Mouse (Mus musculus) Patski (cell line): ENCODE measurements around the gene Lrrc4. TPM values are rescaled to one million over a fixed set of nuclear protein-coding genes. Genes with fewer than 3 reads are reported as not detected.

ENCODE experiments used
- ATAC-seq: fragments of 100-300 bp; one replicate; pipeline ENCODE4 v1.8.0; 2021
- CTCF ChIA-PET: fragments of 350-600 bp; sonication (Branson Sonifier 250); formaldehyde crosslinking; loops from one replicate; lab custom pipeline; 2022; ENCODE audit warnings: inconsistent platforms; lab: Charles Lee
- POLR2A ChIA-PET: fragments of 350-600 bp; sonication (Branson Sonifier 250); formaldehyde crosslinking; loops from one replicate; lab custom pipeline; 2022; ENCODE audit warnings: antibody characterized with exemption, inconsistent platforms; lab: Charles Lee
- DNase-seq: peaks from one replicate; pipeline ENCODE4 v3.0.0-alpha.2; 2011; ENCODE audit warnings: low read depth, low spot score
- H3K27me3 ChIP-seq: fragments of 371-371 bp; one replicate; pipeline ENCODE4 v1.5.1; 2021
- CTCF ChIP-seq: fragments of 100-300 bp; IDR thresholded peaks from one replicate; pipeline ENCODE4 v1.5.1; 2021
- in situ Hi-C: fragments of 300-500 bp; cut with MboI; formaldehyde crosslinking; loops from 3 replicates; pipeline ENCODE4 v1.11.1; 2018; ENCODE audit warnings: low pct_unique_long_range_greater_than_20kb, mixed read lengths
- polyA plus RNA-seq: library from polyadenylated mRNA; unstranded; gene quantifications from one replicate; pipeline ENCODE4 v1.2.3, GENCODE M21; 2021

Lrrc4 gene
- polyA plus RNA-seq, 1 experiment from 2014 or later: not detected

GRCm38 (mm10) chr6:28628408-28628807 is 203.1 kb downstream of the Lrrc4 start:
- CTCF ChIA-PET: interaction anchor here (1.0 to 1.9 kb wide), 2 partner anchors 9 to 12 kb away, joined by 4 to 5 read pairs; no protein-coding TSS in a partner anchor

GRCm38 (mm10) chr6:28622963-28623362 is 208.6 kb downstream of the Lrrc4 start:
- no peaks in the 10 kb centered on the region for H3K27me3 ChIP-seq
- POLR2A ChIA-PET: no interaction called here
- in situ Hi-C loops: no loop called here
- CTCF ChIA-PET: interaction anchor here (1.8 kb wide), 2 partner anchors 13 to 15 kb away, joined by 5 to 6 read pairs; no protein-coding TSS in a partner anchor
- ATAC-seq (no peak), DNase-seq (no peak)
- TF ChIP-seq CTCF: no peak

More at GRCm38 (mm10) chr6:28628408-28628807, 203.1 kb downstream of the Lrrc4 start:
- ATAC-seq (peak; percentile 26), DNase-seq (no peak)
- TF ChIP-seq CTCF: no peak
- in situ Hi-C loops: no loop called here
- no peaks in the 10 kb centered on the region for H3K27me3 ChIP-seq
- POLR2A ChIA-PET: no interaction called here

- TF ChIP-seq CTCF: no peak
- in situ Hi-C loops: no loop called here
- ATAC-seq (no peak), DNase-seq (no peak)
- ChIA-PET CTCF (interaction anchor here (1.7 to 1.8 kb wide), 2 partner anchors 12 to 26 kb away, joined by 4 to 6 read pairs; no protein-coding TSS in a partner anchor), POLR2A (no interaction called here)
- H3K27me3 ChIP-seq: no peaks in the 10 kb centered on the region
Observed at GRCm38 (mm10) chr6:28622522-28622921, 209.0 kb downstream of the Lrrc4 start.

- in situ Hi-C loops: no loop called here
- DNase-seq (no peak), ATAC-seq (no peak)
- ChIA-PET POLR2A (no interaction called here), CTCF (interaction anchor here (1.7 to 1.8 kb wide), 2 partner anchors 12 to 26 kb away, joined by 4 to 6 read pairs; no protein-coding TSS in a partner anchor)
- TF ChIP-seq CTCF: no peak
- no peaks in the 10 kb centered on the region for H3K27me3 ChIP-seq
Observed at GRCm38 (mm10) chr6:28621961-28622360, 209.6 kb downstream of the Lrrc4 start.

- ATAC-seq (no peak), DNase-seq (no peak)
- ChIA-PET POLR2A (no interaction called here), CTCF (interaction anchor here (1.7 to 1.8 kb wide), 2 partner anchors 11 to 25 kb away, joined by 4 to 6 read pairs; no protein-coding TSS in a partner anchor)
- H3K27me3 ChIP-seq: no peaks in the 10 kb centered on the region
- in situ Hi-C loops: no loop called here
- no peak for TF ChIP-seq CTCF
Observed at GRCm38 (mm10) chr6:28621431-28621830, 210.1 kb downstream of the Lrrc4 start.

- POLR2A ChIA-PET: no interaction called here
- CTCF ChIA-PET: interaction anchor here (1.7 kb wide), 1 partner anchor 9 kb away, joined by 5 read pairs; no protein-coding TSS in a partner anchor
- TF ChIP-seq CTCF: no peak
- in situ Hi-C loops: no loop called here
- no peak for DNase-seq
- no peak for ATAC-seq
- no peaks in the 10 kb centered on the region for H3K27me3 ChIP-seq
Observed at GRCm38 (mm10) chr6:28618751-28619153, 212.8 kb downstream of the Lrrc4 start.

- POLR2A ChIA-PET: no interaction called here
- CTCF ChIA-PET: interaction anchor here (1.3 to 1.7 kb wide), 2 partner anchors 9 to 31 kb away, joined by 3 to 5 read pairs; no protein-coding TSS in a partner anchor
- no peak for TF ChIP-seq CTCF
- no peak for DNase-seq
- in situ Hi-C loops: no loop called here
- no peaks in the 10 kb centered on the region for H3K27me3 ChIP-seq
- ATAC-seq: no peak
Observed at GRCm38 (mm10) chr6:28618299-28618698, 213.2 kb downstream of the Lrrc4 start.

GRCm38 (mm10) chr6:28615966-28616365 is 215.6 kb downstream of the Lrrc4 start:
- ChIA-PET CTCF (interaction anchor here (1.0 to 1.4 kb wide), 2 partner anchors 12 to 17 kb away, joined by 3 to 4 read pairs; no protein-coding TSS in a partner anchor), POLR2A (interaction anchor here (0.6 kb wide), 2 partner anchors 73 to 405 kb away, joined by 3 to 6 read pairs; no protein-coding TSS in a partner anchor)
- ATAC-seq (no peak), DNase-seq (no peak)
- no peak for TF ChIP-seq CTCF
- in situ Hi-C loops: no loop called here
- H3K27me3 ChIP-seq: no peaks in the 10 kb centered on the region

GRCm38 (mm10) chr6:28615408-28615807 is 216.1 kb downstream of the Lrrc4 start:
- in situ Hi-C loops: no loop called here
- ATAC-seq (no peak), DNase-seq (no peak)
- H3K27me3 ChIP-seq: no peaks in the 10 kb centered on the region
- TF ChIP-seq CTCF: no peak
- POLR2A ChIA-PET: no interaction called here
- CTCF ChIA-PET: interaction anchor here (1.4 kb wide), 1 partner anchor 13 kb away, joined by 4 read pairs; no protein-coding TSS in a partner anchor

- no peaks in the 10 kb centered on the region for H3K27me3 ChIP-seq
- ChIA-PET POLR2A (no interaction called here), CTCF (no interaction called here)
- no peak for DNase-seq
- in situ Hi-C loops: no loop called here
- no peak for ATAC-seq
- TF ChIP-seq CTCF: no peak
Observed at GRCm38 (mm10) chr6:28614856-28615255, 216.7 kb downstream of the Lrrc4 start.

- CTCF ChIA-PET: no interaction called here
- in situ Hi-C loops: no loop called here
- no peak for DNase-seq
Observed at GRCm38 (mm10) chr6:28613441-28613840, 218.1 kb downstream of the Lrrc4 start.

More at GRCm38 (mm10) chr6:28613441-28613840, 218.1 kb downstream of the Lrrc4 start:
- no peak for ATAC-seq
- H3K27me3 ChIP-seq: no peaks in the 10 kb centered on the region
- no peak for TF ChIP-seq CTCF
- POLR2A ChIA-PET: no interaction called here

Other genes with a start within 250 kb of the Lrrc4 start
- gene Lep, start 228.5 kb upstream of the Lrrc4 start, polyA plus RNA-seq: 0.05 TPM